15 mouse cellular contexts compared by ENCODE assay signal in genomic region chr19:5459019-5459418, GRCm38 (mm10). TPM values are rescaled to one million over a fixed set of nuclear protein-coding genes. Genes with fewer than 3 reads are reported as not detected.
DNase-seq lines count a peak whose midpoint lies in the region; ATAC-seq and TF ChIP-seq lines count a peak whose summit lies in the region.
"Had no signal": no experiment of that assay in that cellular context is flagged by ENCODE, and none has a peak within 500 bp of the region (broad histone marks: within the 10 kb centered on the region; RNA-seq: fewer than 3 reads in every experiment).

No protein-coding gene starts in this region.

- no peak for ATAC-seq in stomach, postnatal 0 days (ENCODE audit: low FRiP score, low TSS enrichment)
- ATAC-seq: forebrain, embryonic 13.5 days had no signal

- H3K4me1 ChIP-seq in stomach, postnatal 0 days (replicated peaks; ENCODE audit: control insufficient read depth, insufficient read depth): peaks cover 2% of the 10 kb centered on the region; the same call in 1 of the 2 replicates

- no peak for TF ChIP-seq CTCF in stomach, postnatal 0 days (IDR thresholded peaks at IDR 0.05; ENCODE audit: low read depth)

- WGBS in stomach, postnatal 0 days: 66% methylated on average over 7 of the region's 7 CpGs

- no peaks in the 10 kb centered on the region for H3K27me3 ChIP-seq in stomach, postnatal 0 days (ENCODE audit: control insufficient read depth, insufficient read depth, low read length)
- H3K27me3 ChIP-seq: limb, embryonic 13.5 days had no signal

- TF ChIP-seq EP300 in stomach, postnatal 0 days (optimal IDR thresholded peaks at IDR 0.05): no peak

- H3K9ac ChIP-seq in stomach, postnatal 0 days (ENCODE audit: low read length): no peak overlapping the region
- H3K9ac ChIP-seq: forebrain, embryonic 13.5 days; limb, embryonic 13.5 days had no signal

- H3K27ac ChIP-seq in stomach, postnatal 0 days (replicated peaks): peak overlapping the region; percentile 40; the same call in 1 of the 2 replicates
- H3K27ac ChIP-seq: forebrain, embryonic 13.5 days; hindbrain, embryonic 10.5 days; limb, embryonic 13.5 days had no signal

- H3K9me3 ChIP-seq in stomach, postnatal 0 days (ENCODE audit: control insufficient read depth, low read length): no peaks in the 10 kb centered on the region
- H3K9me3 ChIP-seq: forebrain, embryonic 13.5 days; hindbrain, embryonic 10.5 days; limb, embryonic 13.5 days had no signal

- H3K36me3 ChIP-seq in stomach, postnatal 0 days (ENCODE audit: control insufficient read depth, insufficient read depth, low read length): peaks cover 7% of the 10 kb centered on the region

- no peak overlapping the region for H3K4me3 ChIP-seq in stomach, postnatal 0 days (ENCODE audit: low read depth, low read length)

- peak; percentile 11 to 48 for DNase-seq in cerebellum, postnatal 25 days
- DNase-seq in cerebellum, adult 11 months: no peak
- peak; percentile 34 to 63 for DNase-seq in kidney, postnatal 25 days
- no peak for DNase-seq in kidney, adult 9 months
- peak; percentile 76 to 77 for DNase-seq in right cerebral cortex, postnatal 10 days (ENCODE audit: low spot score in 2 of 2)
- no peak for DNase-seq in right cerebral cortex, postnatal 36 days (ENCODE audit: low spot score in 2 of 2)
- DNase-seq in stomach, postnatal 0 days (ENCODE audit: low spot score): no peak
- no peak for DNase-seq in spleen, postnatal 4 days (ENCODE audit: low spot score in 2 of 2)
- DNase-seq: kidney, postnatal 14 days; retina, postnatal 1 day had no signal

- no peak overlapping the region for H3K4me2 ChIP-seq in stomach, postnatal 0 days (replicated peaks; ENCODE audit: low read depth)

RNA-seq across cellular contexts. Expression of gene Ccdc85b, which starts 1.3 kb away (rescaled TPM):
- 11.6 and 12.5 TPM in 2 replicates for polyA plus RNA-seq in stomach, postnatal 0 days (2015; fragmentation: Nextera tagmentation; extraction: Ambion mirVana)

RNA-seq across cellular contexts. Expression of gene Fibp, which starts 1.4 kb away (rescaled TPM):
- 103 and 111 TPM in 2 replicates for polyA plus RNA-seq in stomach, postnatal 0 days (2015; fragmentation: Nextera tagmentation; extraction: Ambion mirVana)

RNA-seq across cellular contexts. Expression of gene Ctsw, which starts 9.3 kb away (rescaled TPM):
- polyA plus RNA-seq in stomach, postnatal 0 days (2015; fragmentation: Nextera tagmentation; extraction: Ambion mirVana): 0.29 and 0.50 TPM in 2 replicates

RNA-seq across cellular contexts. Expression of gene Fosl1, which starts 11.7 kb away (rescaled TPM):
- polyA plus RNA-seq in stomach, postnatal 0 days (2015; fragmentation: Nextera tagmentation; extraction: Ambion mirVana): 0.16 and 0.33 TPM in 2 replicates
- polyA plus RNA-seq: embryonic facial prominence, embryonic 14.5 days; forebrain, embryonic 13.5 days; hindbrain, embryonic 10.5 days; limb, embryonic 13.5 days; lung, embryonic 16.5 days had no signal

RNA-seq across cellular contexts. Expression of gene Efemp2, which starts 14.7 kb away (rescaled TPM):
- 59.7 and 67.0 TPM in 2 replicates for polyA plus RNA-seq in stomach, postnatal 0 days (2015; fragmentation: Nextera tagmentation; extraction: Ambion mirVana)

Comparison
In these comparisons a context has a peak if more than half of its experiments do, and no peak if none do; other contexts are left out.
1. DNase-seq: peak in cerebellum, postnatal 25 days (2 of 2), kidney, postnatal 25 days (2 of 2) and right cerebral cortex, postnatal 10 days (2 of 2); none in cerebellum, adult 11 months (single experiment), kidney, adult 9 months (single experiment), right cerebral cortex, postnatal 36 days (0 of 2), stomach, postnatal 0 days (single experiment) and spleen, postnatal 4 days (0 of 2).